Mouse (Mus musculus) embryonic facial prominence, embryonic 10.5 days (tissue): ENCODE results near the gene Klhdc9. TPM values are rescaled to one million over a fixed set of nuclear protein-coding genes. Genes with fewer than 3 reads are reported as not detected.
A peak's percentile ranks its signal among the peaks of the same experiment; 100 is the strongest.

Experiments used
- DNase-seq: peaks from one replicate; pipeline ENCODE4 v3.0.0-alpha.2; 2017; ENCODE audit warnings: low spot score
- H3K27ac ChIP-seq: fragments of 300-500 bp; sonication (generic); replicated peaks from 2 replicates; pipeline ENCODE4 v1.5.1; 2016; ENCODE audit warnings: mild to moderate bottlenecking
- H3K27me3 ChIP-seq: fragments of 300-500 bp; sonication (generic); replicated peaks from 2 replicates; pipeline ENCODE4 v1.6.1; 2016; ENCODE audit warnings: low read depth, mild to moderate bottlenecking; ENCODE audit not compliant: poor library complexity, severe bottlenecking
- H3K36me3 ChIP-seq: fragments of 300-500 bp; sonication (generic); replicated peaks from 2 replicates; pipeline ENCODE4 v1.6.1; 2016; ENCODE audit warnings: mild to moderate bottlenecking, moderate library complexity
- H3K4me1 ChIP-seq: fragments of 300-500 bp; sonication (generic); 2 replicates; pipeline ENCODE4 v1.6.1; 2016
- H3K4me3 ChIP-seq: fragments of 300-500 bp; sonication (generic); 2 replicates; pipeline ENCODE4 v1.5.1; 2016; ENCODE audit warnings: mild to moderate bottlenecking, moderate library complexity
- H3K9me3 ChIP-seq: fragments of 300-500 bp; sonication (generic); 2 replicates; pipeline ENCODE4 v1.6.1; 2016; ENCODE audit warnings: mild to moderate bottlenecking
- WGBS: fragments of 180-500 bp; shearing (Covaris S2); methylation state at CpG from one replicate; pipeline ENCODE4 v1.1.7; 2016; 5-methylcytosine and 5-hydroxymethylcytosine counted together
- polyA plus RNA-seq: library from polyadenylated mRNA; unstranded; fragments of >200 nt; fragmentation: Nextera tagmentation; extraction: Ambion mirVana; gene quantifications from 2 replicates; pipeline ENCODE4 v1.2.1, GENCODE M21; 2016

The Klhdc9 gene
- polyA plus RNA-seq, 1 experiment from 2014 or later = 1.2 TPM

GRCm38 (mm10) chr1:171378298-171378697, 17.7 kb upstream of the Klhdc9 start:
- DNase-seq = no peak
- 90% methylated on average over 6 of the region's 6 CpGs for WGBS
- H3K4me1 ChIP-seq = peaks cover 41% of the 10 kb centered on the region
- no peaks in the 10 kb centered on the region for H3K9me3 ChIP-seq
- no peak overlapping the region for H3K4me3 ChIP-seq
- H3K27ac ChIP-seq = no peak overlapping the region
- no peaks in the 10 kb centered on the region for H3K36me3 ChIP-seq
- peaks cover 44% of the 10 kb centered on the region for H3K27me3 ChIP-seq

GRCm38 (mm10) chr1:171375646-171376097, 15.1 kb upstream of the Klhdc9 start:
- H3K27me3 ChIP-seq = peaks cover 35% of the 10 kb centered on the region
- peak overlapping the region; percentile 8; the same call in 1 of the 2 replicates for H3K4me3 ChIP-seq
- H3K36me3 ChIP-seq = no peaks in the 10 kb centered on the region
- no peaks in the 10 kb centered on the region for H3K9me3 ChIP-seq
- WGBS = 37% methylated on average over 9 of the region's 9 CpGs
- peaks cover 48% of the 10 kb centered on the region for H3K4me1 ChIP-seq
- 0 out of 2 replicates have a peak overlapping the region, but pooled peaks have one; percentile 44 for H3K27ac ChIP-seq
- peak; percentile 47 for DNase-seq

GRCm38 (mm10) chr1:171373946-171374345, 13.3 kb upstream of the Klhdc9 start:
- no peaks in the 10 kb centered on the region for H3K9me3 ChIP-seq
- WGBS = 2% methylated on average over 4 of the region's 4 CpGs
- H3K4me1 ChIP-seq = peaks cover 45% of the 10 kb centered on the region
- H3K4me3 ChIP-seq = no peak overlapping the region
- H3K36me3 ChIP-seq = no peaks in the 10 kb centered on the region
- peaks cover 24% of the 10 kb centered on the region for H3K27me3 ChIP-seq
- peak; percentile 21 for DNase-seq
- peak overlapping the region; percentile 75 for H3K27ac ChIP-seq

GRCm38 (mm10) chr1:171372880-171373279, 12.3 kb upstream of the Klhdc9 start:
- Histone ChIP-seq H3K9me3 (no peaks in the 10 kb centered on the region), H3K27me3 (peaks cover 18% of the 10 kb centered on the region), H3K36me3 (no peaks in the 10 kb centered on the region), H3K4me3 (0 out of 2 replicates have a peak overlapping the region, but pooled peaks have one; percentile 11), H3K4me1 (peaks cover 45% of the 10 kb centered on the region), H3K27ac (no peak overlapping the region)
- WGBS = 21% methylated on average over 3 of the region's 3 CpGs
- no peak for DNase-seq

- peak within 1 kb of the TSS; percentile 21; the same call in 1 of the 2 replicates for H3K27ac ChIP-seq
- peak; percentile 51 for DNase-seq
- H3K36me3 ChIP-seq = no peaks in the 10 kb centered on the region
- peak within 1 kb of the TSS; percentile 29; the same call in 1 of the 2 replicates for H3K4me3 ChIP-seq
- peaks cover 30% of the 10 kb centered on the region for H3K4me1 ChIP-seq
- no peaks in the 10 kb centered on the region for H3K9me3 ChIP-seq
- WGBS = 33% methylated on average over 20 of the region's 20 CpGs
- H3K27me3 ChIP-seq = peaks cover 18% of the 10 kb centered on the region
Observed at GRCm38 (mm10) chr1:171369845-171370556, 9.4 kb upstream of the Klhdc9 start, which contains the start of gene Nectin4. Nectin4 (plus strand) TSS chr1:171370099.

GRCm38 (mm10) chr1:171365934-171366333, 5.3 kb upstream of the Klhdc9 start:
- H3K27ac ChIP-seq = no peak overlapping the region
- DNase-seq = no peak
- H3K4me1 ChIP-seq = peaks cover 11% of the 10 kb centered on the region
- no peaks in the 10 kb centered on the region for H3K9me3 ChIP-seq
- no peaks in the 10 kb centered on the region for H3K36me3 ChIP-seq
- H3K4me3 ChIP-seq = no peak overlapping the region
- 70% methylated on average over 7 of the region's 7 CpGs for WGBS
- H3K27me3 ChIP-seq = peaks cover 4% of the 10 kb centered on the region

- WGBS = 31% methylated on average over 16 of the region's 16 CpGs
- peak; percentile 71 for DNase-seq
- peaks cover 16% of the 10 kb centered on the region for H3K4me1 ChIP-seq
- peak overlapping the region; percentile 84 for H3K27ac ChIP-seq
- no peaks in the 10 kb centered on the region for H3K27me3 ChIP-seq
- H3K36me3 ChIP-seq = peaks cover 31% of the 10 kb centered on the region
- peaks cover 6% of the 10 kb centered on the region; the same call in 1 of the 2 replicates for H3K9me3 ChIP-seq
- peak overlapping the region; percentile 67 for H3K4me3 ChIP-seq
Observed at GRCm38 (mm10) chr1:171361106-171362103, 807 bp upstream of the Klhdc9 start.

- Histone ChIP-seq H3K9me3 (peaks cover 7% of the 10 kb centered on the region; the same call in 1 of the 2 replicates), H3K4me1 (peaks cover 16% of the 10 kb centered on the region), H3K4me3 (peak overlapping the region; percentile 67), H3K36me3 (peaks cover 37% of the 10 kb centered on the region), H3K27ac (peak overlapping the region; percentile 84), H3K27me3 (no peaks in the 10 kb centered on the region)
- DNase-seq = no peak
- 6% methylated on average over 26 of the region's 26 CpGs for WGBS
Observed at GRCm38 (mm10) chr1:171360253-171360652, 345 bp downstream of the Klhdc9 start.

GRCm38 (mm10) chr1:171358421-171358820, 2.2 kb downstream of the Klhdc9 start:
- Histone ChIP-seq H3K36me3 (peaks cover 37% of the 10 kb centered on the region), H3K27me3 (no peaks in the 10 kb centered on the region), H3K27ac (no peak overlapping the region), H3K4me3 (no peak overlapping the region), H3K9me3 (peaks cover 7% of the 10 kb centered on the region; the same call in 1 of the 2 replicates), H3K4me1 (peaks cover 16% of the 10 kb centered on the region)
- WGBS = 79% methylated on average over 4 of the region's 4 CpGs
- no peak for DNase-seq

GRCm38 (mm10) chr1:171356814-171357213, 3.8 kb downstream of the Klhdc9 start:
- no peak for DNase-seq
- WGBS = 90% methylated on average over 2 of the region's 2 CpGs
- peaks cover 16% of the 10 kb centered on the region for H3K4me1 ChIP-seq

GRCm38 (mm10) chr1:171355812-171356340, 4.7 kb downstream of the Klhdc9 start:
- Histone ChIP-seq H3K4me3 (no peak overlapping the region), H3K27me3 (no peaks in the 10 kb centered on the region), H3K4me1 (peaks cover 11% of the 10 kb centered on the region), H3K36me3 (peaks cover 37% of the 10 kb centered on the region), H3K27ac (no peak overlapping the region), H3K9me3 (peaks cover 7% of the 10 kb centered on the region; the same call in 1 of the 2 replicates)
- WGBS = 78% methylated on average over 5 of the region's 5 CpGs
- DNase-seq = peak; percentile 34

More at GRCm38 (mm10) chr1:171356814-171357213, 3.8 kb downstream of the Klhdc9 start:
- H3K27me3 ChIP-seq = no peaks in the 10 kb centered on the region
- H3K4me3 ChIP-seq = no peak overlapping the region
- peaks cover 7% of the 10 kb centered on the region; the same call in 1 of the 2 replicates for H3K9me3 ChIP-seq
- peaks cover 37% of the 10 kb centered on the region for H3K36me3 ChIP-seq
- no peak overlapping the region for H3K27ac ChIP-seq

- 98% methylated on average over 2 of the region's 2 CpGs for WGBS
- H3K4me1 ChIP-seq = peaks cover 25% of the 10 kb centered on the region
Observed at GRCm38 (mm10) chr1:171349210-171349609, 11.4 kb downstream of the Klhdc9 start.

More at GRCm38 (mm10) chr1:171349210-171349609, 11.4 kb downstream of the Klhdc9 start:
- Histone ChIP-seq H3K27me3 (no peaks in the 10 kb centered on the region), H3K4me3 (no peak overlapping the region), H3K36me3 (peaks cover 18% of the 10 kb centered on the region), H3K9me3 (peaks cover 5% of the 10 kb centered on the region; the same call in 1 of the 2 replicates), H3K27ac (no peak overlapping the region)
- DNase-seq = no peak
